11 mouse cellular contexts compared by ENCODE assay signal in the genomic region with DNA sequence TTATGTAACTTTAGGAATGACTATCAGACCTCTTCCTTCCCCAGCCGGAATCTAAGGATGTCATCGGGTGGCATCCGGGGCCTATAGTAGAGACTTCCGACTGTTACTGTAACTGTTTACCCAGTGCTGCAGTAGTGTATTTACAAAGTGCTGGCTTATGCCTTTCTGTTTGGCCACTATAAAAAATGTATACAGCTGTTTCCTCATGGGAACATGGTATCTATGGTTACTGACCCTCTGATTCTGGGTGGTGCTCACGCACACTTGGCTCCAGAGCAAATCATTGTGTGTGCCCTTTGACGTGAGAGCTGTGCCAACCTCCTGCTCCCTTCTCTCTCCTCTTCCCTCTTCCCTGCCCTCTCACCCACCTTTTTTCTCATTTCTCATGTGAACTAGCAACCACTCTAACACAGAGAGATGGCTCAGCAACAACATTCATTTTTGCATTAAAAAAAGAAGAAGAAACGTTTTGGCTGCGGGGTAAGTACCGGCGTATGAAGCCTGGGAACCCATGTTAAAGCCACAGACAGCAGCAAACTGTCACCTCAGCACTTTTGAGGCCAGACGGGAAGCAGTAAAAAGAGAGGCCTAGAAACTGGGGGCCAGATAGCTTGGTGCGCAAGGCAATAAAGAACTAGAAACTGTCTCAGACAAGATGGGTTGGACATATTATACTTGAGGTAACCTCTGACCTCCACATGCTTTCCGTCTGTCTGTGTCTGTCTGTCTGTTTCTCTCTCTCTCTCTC.
A peak's percentile ranks its signal among the peaks of the same experiment; 100 is the strongest.
DNase-seq lines count a peak whose midpoint lies in the region; ATAC-seq lines count a peak whose summit lies in the region.
"Had no signal": no experiment of that assay in that cellular context is flagged by ENCODE, and none has a peak within 500 bp of the region (broad histone marks: within the 10 kb centered on the region; RNA-seq: fewer than 3 reads in every experiment).

No protein-coding gene starts in this region.

- no peaks in the 10 kb centered on the region for H3K4me1 ChIP-seq in forebrain, embryonic 15.5 days
- H3K4me1 ChIP-seq in forebrain, embryonic 11.5 days (replicated peaks; ENCODE audit: control insufficient read depth, insufficient read depth, low read length): no peaks in the 10 kb centered on the region
- H3K4me1 ChIP-seq in liver, embryonic 13.5 days (replicated peaks): 0 out of 2 replicates have a peak, but pooled peaks cover 2% of the 10 kb centered on the region
- H3K4me1 ChIP-seq in liver, embryonic 11.5 days (replicated peaks; ENCODE audit: control insufficient read depth, insufficient read depth, low read length): no peaks in the 10 kb centered on the region
- H3K4me1 ChIP-seq in neural tube, embryonic 15.5 days: 0 out of 2 replicates have a peak, but pooled peaks cover 3% of the 10 kb centered on the region

- 0 out of 2 replicates have a peak overlapping the region, but pooled peaks have one; percentile 2 for H3K27ac ChIP-seq in forebrain, embryonic 15.5 days (replicated peaks)
- H3K27ac ChIP-seq in forebrain, embryonic 11.5 days (ENCODE audit: low read depth, low read length): no peak overlapping the region
- H3K27ac ChIP-seq in liver, embryonic 13.5 days: no peak overlapping the region
- H3K27ac ChIP-seq in liver, embryonic 11.5 days (ENCODE audit: low read depth, low read length): no peak overlapping the region
- H3K27ac ChIP-seq in neural tube, embryonic 15.5 days (replicated peaks): peak overlapping the region; percentile 42
- H3K27ac ChIP-seq: embryonic facial prominence, embryonic 15.5 days; heart, embryonic 15.5 days; limb, embryonic 15.5 days had no signal

- WGBS in forebrain, embryonic 15.5 days: 83% methylated on average over 13 of the region's 13 CpGs
- WGBS in forebrain, embryonic 11.5 days: 89% methylated on average over 13 of the region's 13 CpGs
- 71% methylated on average over 13 of the region's 13 CpGs for WGBS in liver, embryonic 13.5 days (ENCODE audit: insufficient replicate concordance)
- 84% methylated on average over 13 of the region's 13 CpGs for WGBS in liver, embryonic 11.5 days
- WGBS in neural tube, embryonic 15.5 days: 72% methylated on average over 13 of the region's 13 CpGs

- no peak for DNase-seq in forebrain, embryonic 11.5 days (ENCODE audit: low spot score)
- DNase-seq in liver, embryonic 13.5 days: no peak
- no peak for DNase-seq in liver, embryonic 11.5 days (ENCODE audit: low spot score)
- DNase-seq in ovary, postnatal 10 days (ENCODE audit: low spot score): no peak
- DNase-seq in heart, postnatal 4 days: no peak

- no peak overlapping the region for H3K4me2 ChIP-seq in forebrain, embryonic 15.5 days (replicated peaks)
- H3K4me2 ChIP-seq in forebrain, embryonic 11.5 days (ENCODE audit: low read depth, low read length, severe bottlenecking): no peak overlapping the region
- no peak overlapping the region for H3K4me2 ChIP-seq in liver, embryonic 13.5 days
- H3K4me2 ChIP-seq in liver, embryonic 11.5 days: no peak overlapping the region
- H3K4me2 ChIP-seq in neural tube, embryonic 15.5 days: no peak overlapping the region
- H3K4me2 ChIP-seq: embryonic facial prominence, embryonic 15.5 days; heart, embryonic 15.5 days; limb, embryonic 15.5 days had no signal

- H3K36me3 ChIP-seq in forebrain, embryonic 15.5 days: no peaks in the 10 kb centered on the region
- H3K36me3 ChIP-seq in forebrain, embryonic 11.5 days (ENCODE audit: control insufficient read depth, insufficient read depth, low read length): no peaks in the 10 kb centered on the region
- H3K36me3 ChIP-seq in liver, embryonic 13.5 days: no peaks in the 10 kb centered on the region
- H3K36me3 ChIP-seq in liver, embryonic 11.5 days (ENCODE audit: control insufficient read depth, insufficient read depth, low read length): no peaks in the 10 kb centered on the region
- peaks cover 4% of the 10 kb centered on the region; the same call in 1 of the 2 replicates for H3K36me3 ChIP-seq in neural tube, embryonic 15.5 days
- H3K36me3 ChIP-seq: embryonic facial prominence, embryonic 15.5 days; heart, embryonic 15.5 days; limb, embryonic 15.5 days had no signal

- H3K4me3 ChIP-seq in forebrain, embryonic 15.5 days: no peak overlapping the region
- H3K4me3 ChIP-seq in forebrain, embryonic 11.5 days (ENCODE audit: low read depth, low read length): no peak overlapping the region
- no peak overlapping the region for H3K4me3 ChIP-seq in liver, embryonic 13.5 days (replicated peaks)
- H3K4me3 ChIP-seq in liver, embryonic 11.5 days (ENCODE audit: low read depth, low read length): no peak overlapping the region
- H3K4me3 ChIP-seq in neural tube, embryonic 15.5 days (replicated peaks): no peak overlapping the region
- H3K4me3 ChIP-seq: embryonic facial prominence, embryonic 15.5 days; heart, embryonic 15.5 days; limb, embryonic 15.5 days had no signal

- H3K9ac ChIP-seq in forebrain, embryonic 15.5 days (replicated peaks): no peak overlapping the region
- H3K9ac ChIP-seq in forebrain, embryonic 11.5 days (ENCODE audit: low read length): no peak overlapping the region
- no peak overlapping the region for H3K9ac ChIP-seq in liver, embryonic 13.5 days
- H3K9ac ChIP-seq in liver, embryonic 11.5 days (ENCODE audit: low read depth, low read length): no peak overlapping the region
- no peak overlapping the region for H3K9ac ChIP-seq in neural tube, embryonic 15.5 days (replicated peaks)
- H3K9ac ChIP-seq: embryonic facial prominence, embryonic 15.5 days; heart, embryonic 15.5 days; limb, embryonic 15.5 days had no signal

- H3K27me3 ChIP-seq in forebrain, embryonic 15.5 days: no peaks in the 10 kb centered on the region
- H3K27me3 ChIP-seq in forebrain, embryonic 11.5 days (ENCODE audit: control insufficient read depth, insufficient read depth, low read length): no peaks in the 10 kb centered on the region
- H3K27me3 ChIP-seq in liver, embryonic 13.5 days: no peaks in the 10 kb centered on the region
- H3K27me3 ChIP-seq in liver, embryonic 11.5 days (replicated peaks; ENCODE audit: control insufficient read depth, insufficient read depth, low read length): no peaks in the 10 kb centered on the region
- no peaks in the 10 kb centered on the region for H3K27me3 ChIP-seq in neural tube, embryonic 15.5 days (replicated peaks)
- H3K27me3 ChIP-seq: embryonic facial prominence, embryonic 15.5 days; heart, embryonic 15.5 days; limb, embryonic 15.5 days had no signal

- no peaks in the 10 kb centered on the region for H3K9me3 ChIP-seq in forebrain, embryonic 15.5 days
- H3K9me3 ChIP-seq in forebrain, embryonic 11.5 days (ENCODE audit: control insufficient read depth, low read length): no peaks in the 10 kb centered on the region
- H3K9me3 ChIP-seq in liver, embryonic 13.5 days (replicated peaks): no peaks in the 10 kb centered on the region
- no peaks in the 10 kb centered on the region for H3K9me3 ChIP-seq in liver, embryonic 11.5 days (ENCODE audit: control insufficient read depth, low read length)
- H3K9me3 ChIP-seq in neural tube, embryonic 15.5 days (replicated peaks): no peaks in the 10 kb centered on the region
- H3K9me3 ChIP-seq: embryonic facial prominence, embryonic 15.5 days; heart, embryonic 15.5 days; limb, embryonic 15.5 days had no signal

- no peak for ATAC-seq in forebrain, embryonic 15.5 days (replicated peaks)
- ATAC-seq in forebrain, embryonic 11.5 days (replicated peaks; ENCODE audit: low FRiP score): no peak
- ATAC-seq in liver, embryonic 13.5 days (ENCODE audit: low read depth): 0 out of 2 replicates have a peak, but pooled peaks have one; percentile 12
- ATAC-seq in liver, embryonic 11.5 days (replicated peaks; ENCODE audit: low FRiP score): no peak
- ATAC-seq in inflammation-experienced regulatory T-cells, adult 6 months: peak; percentile 89
- ATAC-seq in neural tube, embryonic 15.5 days (ENCODE audit: low FRiP score): peak; percentile 37; the same call in 1 of the 2 replicates

Comparison
In these comparisons a context has a peak if more than half of its experiments do, and no peak if none do; other contexts are left out.
1. ATAC-seq: peak in liver, embryonic 13.5 days (single experiment), inflammation-experienced regulatory T-cells, adult 6 months (single experiment) and neural tube, embryonic 15.5 days (single experiment); none in forebrain, embryonic 15.5 days (single experiment), forebrain, embryonic 11.5 days (single experiment) and liver, embryonic 11.5 days (single experiment).
2. H3K27ac ChIP-seq: peak in forebrain, embryonic 15.5 days (single experiment) and neural tube, embryonic 15.5 days (single experiment); none in forebrain, embryonic 11.5 days (single experiment), liver, embryonic 13.5 days (single experiment) and liver, embryonic 11.5 days (single experiment).